Mouse (Mus musculus) T-cell, adult 66 days (primary cell): ENCODE measurements around the gene Atp6v1e2. TPM values are rescaled to one million over a fixed set of nuclear protein-coding genes. Genes with fewer than 3 reads are reported as not detected.

ENCODE experiments used
- total RNA-seq, 2 experiments: library from RNA; stranded (reverse); gene quantifications; 3 replicates in 1 of 2; 4 replicates in 1 of 2; pipeline ENCODE4 v1.2.4; 2023

Atp6v1e2 gene
- not detected for total RNA-seq

GRCm38 (mm10) chr17:86947840-86948796 is at the start of gene Atp6v1e2:
Gene Atp6v1e2, minus strand, starts transcription at chr17:86947897.

GRCm38 (mm10) chr17:86962894-86963585 is 15.3 kb upstream of the Atp6v1e2 start, which contains the start of gene Rhoq:
Gene Rhoq, plus strand, starts transcription at chr17:86963082.

GRCm38 (mm10) chr17:86917048-86917447 is 30.6 kb downstream of the Atp6v1e2 start, which contains the start of gene Tmem247:
Gene Tmem247, plus strand, starts transcription at chr17:86917348.

Other genes with a start within 250 kb of the Atp6v1e2 start
- 10 to 100 TPM in 1 of 2 experiments, 1 to 10 TPM in 1; 8.2 to 10.3 TPM for gene Epas1, start 194.2 kb downstream of the Atp6v1e2 start, total RNA-seq
- gene Tmem247, start 30.5 kb downstream of the Atp6v1e2 start, total RNA-seq: not detected
- gene Rhoq, start 15.2 kb upstream of the Atp6v1e2 start, total RNA-seq: 1 to 10 TPM; 5.8 to 7.4 TPM
- gene Pigf, start 77.5 kb upstream of the Atp6v1e2 start, total RNA-seq: 10 to 100 TPM; 10.2 to 12.2 TPM
- 10 to 100 TPM; 65.4 to 69.1 TPM for gene Cript, start 77.7 kb upstream of the Atp6v1e2 start, total RNA-seq
- 10 to 100 TPM; 24.5 to 29.1 TPM for gene Socs5, start 159.8 kb upstream of the Atp6v1e2 start, total RNA-seq